Mouse (Mus musculus) left cerebral cortex, adult 2 months (tissue): ENCODE data around the gene Med11. TPM values are rescaled to one million over a fixed set of nuclear protein-coding genes. Genes with fewer than 3 reads are reported as not detected.
"Not testable (repeated sequence)": the region's sequence is repeated elsewhere in the genome, so short reads cannot be mapped to it uniquely, and the experiment has no call there.

Experiments
- DNase-seq, 2 experiments: peaks; one replicate each; pipeline ENCODE4 v3.0.0; 2021 to 2022; ENCODE audit warnings: low spot score in 2 of 2, mixed read lengths in 1 of 2; ENCODE audit errors: extremely low spot score in 1 of 2
- H3K27ac ChIP-seq: fragments of 200-600 bp; 2 replicates; pipeline ENCODE4 v1.8.1; 2022
- H3K4me3 ChIP-seq: fragments of 200-600 bp; 2 replicates; pipeline ENCODE4 v1.8.1; 2022
- CTCF ChIP-seq: fragments of 200-600 bp; IDR thresholded peaks from 2 replicates; pipeline ENCODE4 v1.8.1; 2022; ENCODE audit warnings: antibody characterized with exemption, mild to moderate bottlenecking, moderate library complexity
- intact Hi-C: fragments of 180-260 bp; cut with DNase I; formaldehyde crosslinking; loops from one replicate; pipeline ENCODE4 v1.15.1; 2025
- long read RNA-seq, 2 experiments: library from polyadenylated mRNA; stranded (forward); transcript quantifications; one replicate each; pipeline ENCODE4 v2.0.0; 2021; ENCODE audit warnings: borderline mapping rate in 2 of 2
- total RNA-seq, 2 experiments: library from RNA; stranded (reverse); gene quantifications; 2 replicates each; pipeline ENCODE4 v1.2.3; 2021

The Med11 gene
- 10 to 100 TPM; 13.2 to 14.8 TPM for total RNA-seq
- long read RNA-seq, experiment 1, partial matches to known transcripts: 0 of 3 reads
- long read RNA-seq, experiment 1, other reads (novel, unspliced or antisense): 1 of 3 reads
- long read RNA-seq, experiment 2, partial matches to known transcripts: 0 of 4 reads
- long read RNA-seq, experiment 2, other reads (novel, unspliced or antisense): 0 of 4 reads

- intact Hi-C loops: loop anchor here (1.0 to 2.0 kb wide), 3 partner anchors 19 to 195 kb away; partner anchors contain the start of genes Rnf167 and Slc25a11
- Histone ChIP-seq H3K27ac (peak within 1 kb of the TSS; percentile 99), H3K4me3 (peak within 1 kb of the TSS; percentile 83)
- peak; percentile 86 for TF ChIP-seq CTCF
- DNase-seq: peak; percentile 92
These were observed at the start of gene Med11 for GRCm38 (mm10) chr11:70451797-70452498. TSS of gene Med11 (plus strand) at chr11:70451919.

GRCm38 (mm10) chr11:70403598-70403997 lies 48.1 kb upstream of the Med11 start:
- H3K4me3 ChIP-seq: no peak overlapping the region
- intact Hi-C loops: no loop called here
- TF ChIP-seq CTCF: no peak
- no peak for DNase-seq
- no peak overlapping the region for H3K27ac ChIP-seq

GRCm38 (mm10) chr11:70409594-70410296 lies 42.0 kb upstream of the Med11 start, which contains the start of gene Pelp1:
TSS of gene Pelp1 (minus strand) at chr11:70410031.
- TF ChIP-seq CTCF: no peak
- Histone ChIP-seq H3K4me3 (peak within 1 kb of the TSS; percentile 59), H3K27ac (peak within 1 kb of the TSS; percentile 93)
- DNase-seq: peak; percentile 87 to 90
- intact Hi-C loops: loop anchor here (2.0 to 5.0 kb wide), 4 partner anchors 23 to 353 kb away; partner anchors contain the start of genes Arrb2 and Zfp3

- intact Hi-C loops: loop anchor here (2.0 to 5.0 kb wide), 3 partner anchors 23 to 352 kb away; partner anchors contain the start of genes Arrb2 and Zfp3
- no peak for TF ChIP-seq CTCF
- Histone ChIP-seq H3K4me3 (peak overlapping the region; percentile 59), H3K27ac (peak overlapping the region; percentile 93; the same call in 1 of the 2 replicates)
- DNase-seq: no peak
These were observed 41.4 kb upstream of the Med11 start for GRCm38 (mm10) chr11:70410297-70410643.

GRCm38 (mm10) chr11:70412591-70412990 lies 39.1 kb upstream of the Med11 start:
- Histone ChIP-seq H3K4me3 (no peak overlapping the region), H3K27ac (no peak overlapping the region)
- DNase-seq: no peak
- no peak for TF ChIP-seq CTCF
- intact Hi-C loops: loop anchor here (5.0 kb wide), 2 partner anchors 215 to 350 kb away; partner anchors contain the start of gene Zfp3

GRCm38 (mm10) chr11:70413961-70414360 lies 37.8 kb upstream of the Med11 start:
- intact Hi-C loops: loop anchor here (2.0 to 5.0 kb wide), 3 partner anchors 93 to 348 kb away; partner anchors contain the start of gene Zfp3
- TF ChIP-seq CTCF: peak; percentile 98
- no peak overlapping the region for H3K27ac ChIP-seq
- peak; percentile 67 to 75 for DNase-seq
- H3K4me3 ChIP-seq: no peak overlapping the region

GRCm38 (mm10) chr11:70418199-70418598 lies 33.5 kb upstream of the Med11 start:
- no peak for DNase-seq
- no peak overlapping the region for H3K4me3 ChIP-seq
- intact Hi-C loops: no loop called here
- no peak overlapping the region for H3K27ac ChIP-seq
- no peak for TF ChIP-seq CTCF

GRCm38 (mm10) chr11:70419486-70419885 lies 32.2 kb upstream of the Med11 start:
- no peak for DNase-seq
- intact Hi-C loops: no loop called here
- TF ChIP-seq CTCF: no peak
- H3K4me3 ChIP-seq: no peak overlapping the region
- no peak overlapping the region for H3K27ac ChIP-seq

- H3K4me3 ChIP-seq, intact Hi-C loops, H3K27ac ChIP-seq, DNase-seq: not testable (repeated sequence)
These were observed 25.1 kb upstream of the Med11 start for GRCm38 (mm10) chr11:70426598-70426997.

- Histone ChIP-seq H3K27ac (peak overlapping the region; percentile 90), H3K4me3 (peak overlapping the region; percentile 99; the same call in 1 of the 2 replicates)
- no peak for DNase-seq
- no peak for TF ChIP-seq CTCF
- intact Hi-C loops: loop anchor here (5.0 kb wide), 2 partner anchors 76 to 326 kb away; partner anchors contain the start of gene Tm4sf5
These were observed 20.1 kb upstream of the Med11 start for GRCm38 (mm10) chr11:70431574-70431973.

- TF ChIP-seq CTCF: peak; percentile 56
- Histone ChIP-seq H3K27ac (peak within 1 kb of the TSS; percentile 90), H3K4me3 (peak within 1 kb of the TSS; percentile 99)
- intact Hi-C loops: loop anchor here (2.0 to 5.0 kb wide), 3 partner anchors 21 to 325 kb away; partner anchors contain the start of genes Pelp1 and Tm4sf5
- DNase-seq: peak; percentile 98 to 99
These were observed 19.4 kb upstream of the Med11 start, which contains the start of gene Arrb2 for GRCm38 (mm10) chr11:70432048-70432894. TSS of gene Arrb2 (plus strand) at chr11:70432635.
